Mouse (Mus musculus) MEL (cell line): ENCODE measurements at regions not wholly inside any gene's neighbourhood (a gene's known extent, or its start where the extent isn't known, plus 50 kb on each side); places are given as distances from the start of the nearest gene placed in this dataset.

Source experiments
- DNase-seq: peaks from one replicate; pipeline ENCODE4 v3.0.0; 2011; ENCODE audit warnings: low read depth, low spot score
- H3K27ac ChIP-seq: 2 replicates; pipeline ENCODE4 v1.5.1; 2012; ENCODE audit warnings: low read depth, mild to moderate bottlenecking, control low read depth, low read length, moderate library complexity; ENCODE audit not compliant: control insufficient read depth
- H3K27me3 ChIP-seq, 2 experiments: fragments of 150-350 bp in 1 of 2; sonication (generic) in 1 of 2; 2 replicates each; pipeline ENCODE4 v1.6.1; 2012; ENCODE audit warnings: low read length in 2 of 2, mild to moderate bottlenecking in 2 of 2, improper control_type of control experiment in 1 of 2, moderate library complexity in 1 of 2; ENCODE audit not compliant: insufficient read depth in 2 of 2, control insufficient read depth in 1 of 2
- H3K36me3 ChIP-seq, 2 experiments: 2 replicates each; pipeline ENCODE4 v1.6.1; 2012 to 2014; ENCODE audit warnings: low read length in 2 of 2, improper control_type of control experiment in 1 of 2, inconsistent platforms in 1 of 2, mild to moderate bottlenecking in 1 of 2; ENCODE audit not compliant: insufficient read depth in 2 of 2, control insufficient read depth in 1 of 2
- H3K4me1 ChIP-seq, 2 experiments: fragments of 150-350 bp in 1 of 2; sonication (generic) in 1 of 2; 2 replicates each; pipeline ENCODE4 v1.6.1; 2012; ENCODE audit warnings: low read length in 2 of 2, improper control_type of control experiment in 1 of 2, mild to moderate bottlenecking in 1 of 2; ENCODE audit not compliant: insufficient read depth in 2 of 2, control insufficient read depth in 1 of 2
- H3K4me3 ChIP-seq, 2 experiments: fragments of 150-350 bp in 1 of 2; sonication (generic) in 1 of 2; 2 replicates each; pipeline ENCODE4 v1.5.1; 2012; ENCODE audit warnings: low read depth in 2 of 2, low read length in 2 of 2, mild to moderate bottlenecking in 2 of 2, moderate library complexity in 2 of 2, control low read depth in 1 of 2, improper control_type of control experiment in 1 of 2; ENCODE audit not compliant: control insufficient read depth in 1 of 2, insufficient read depth in 1 of 2
- H3K79me2 ChIP-seq: 2 replicates; pipeline ENCODE4 v1.6.1; 2012; ENCODE audit warnings: mild to moderate bottlenecking, low read length, moderate library complexity; ENCODE audit not compliant: control insufficient read depth, poor library complexity, insufficient read depth
- H3K9ac ChIP-seq: 2 replicates; pipeline ENCODE4 v1.6.1; 2012; ENCODE audit warnings: low read depth, mild to moderate bottlenecking, control low read depth, low read length, moderate library complexity; ENCODE audit not compliant: control insufficient read depth, poor library complexity, severe bottlenecking
- H3K9me3 ChIP-seq: fragments of 150-350 bp; sonication (generic); replicated peaks from 2 replicates; pipeline ENCODE4 v1.6.1; 2012; ENCODE audit warnings: mild to moderate bottlenecking, low read length, improper control_type of control experiment, moderate library complexity; ENCODE audit not compliant: insufficient read depth
- MAFK ChIP-seq: IDR thresholded peaks from 2 replicates; pipeline ENCODE4 v1.6.1; 2011; ENCODE audit warnings: low read depth, mild to moderate bottlenecking, low read length, improper control_type of control experiment, borderline replicate concordance
- MEF2A ChIP-seq: IDR thresholded peaks from 2 replicates; pipeline ENCODE4 v1.6.1; 2014; ENCODE audit warnings: low read depth, mild to moderate bottlenecking, inconsistent platforms, low read length, improper control_type of control experiment; ENCODE audit not compliant: poor library complexity, insufficient replicate concordance, severe bottlenecking; ENCODE audit errors: extremely low read depth
- RCOR1 ChIP-seq: IDR thresholded peaks from 2 replicates; pipeline ENCODE4 v1.6.1; 2012; ENCODE audit warnings: low read depth, mild to moderate bottlenecking, inconsistent platforms, low read length, improper control_type of control experiment

DNA sequence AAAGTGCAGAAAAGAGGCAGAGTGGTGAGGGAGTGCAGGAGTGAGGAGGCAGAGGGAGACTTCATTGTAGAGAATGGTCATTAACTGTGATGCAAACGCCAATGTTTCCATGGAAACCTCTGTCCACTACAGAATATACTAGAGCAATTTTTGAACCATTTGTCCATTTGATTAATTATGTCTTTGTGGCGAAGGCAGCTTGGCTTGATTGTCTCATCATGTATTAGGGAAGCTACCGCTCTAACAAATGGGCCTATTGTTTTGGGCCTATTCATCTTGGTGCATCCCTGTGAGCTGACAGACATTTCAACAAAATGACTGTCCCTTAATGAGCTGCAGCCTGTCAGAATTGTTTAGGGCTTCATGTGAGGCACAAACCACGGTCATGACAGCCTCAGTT is 268.3 kb downstream of the Anxa1 start:
- Histone ChIP-seq H3K9me3 (no peaks in the 10 kb centered on the region), H3K4me3 (no peak overlapping the region), H3K4me1 (no peaks in the 10 kb centered on the region), H3K27ac (no peak overlapping the region), H3K36me3 (no peaks in the 10 kb centered on the region), H3K27me3 (no peaks in the 10 kb centered on the region), H3K9ac (no peak overlapping the region), H3K79me2 (no peaks in the 10 kb centered on the region)
- DNase-seq, result no peak
- no peak for TF ChIP-seq RCOR1
- TF ChIP-seq MEF2A, result no peak

GRCm38 (mm10) chr19:20114237-20114636 is 276.5 kb downstream of the Anxa1 start:
- H3K27me3 ChIP-seq, result no peaks in the 10 kb centered on the region
- no peaks in the 10 kb centered on the region for H3K36me3 ChIP-seq
- no peak overlapping the region for H3K27ac ChIP-seq
- no peaks in the 10 kb centered on the region for H3K4me1 ChIP-seq
- H3K9me3 ChIP-seq, result no peaks in the 10 kb centered on the region
- no peak overlapping the region for H3K9ac ChIP-seq
- H3K4me3 ChIP-seq, result no peak overlapping the region
- DNase-seq, result no peak
- H3K79me2 ChIP-seq, result no peaks in the 10 kb centered on the region
- no peak for TF ChIP-seq MAFK
